Comparison of ENCODE assay signal across 7 mouse cellular contexts in genomic region chr2:163659431-163659830, GRCm38 (mm10). TPM values are rescaled to one million over a fixed set of nuclear protein-coding genes. Genes with fewer than 3 reads are reported as not detected.
DNase-seq lines count a peak whose midpoint lies in the region; ATAC-seq and TF ChIP-seq lines count a peak whose summit lies in the region.

No protein-coding gene starts in this region.

- peak overlapping the region; percentile 94 for H3K4me3 ChIP-seq in spleen, adult 2 months (ENCODE audit: extremely low read depth, insufficient read depth, insufficient read length)
- H3K4me3 ChIP-seq in forebrain, embryonic 10.5 days = peak overlapping the region; percentile 82
- H3K4me3 ChIP-seq in limb, embryonic 12.5 days (replicated peaks) = peak overlapping the region; percentile 81
- H3K4me3 ChIP-seq in stomach, embryonic 14.5 days (ENCODE audit: low read depth, low read length) = peak overlapping the region; percentile 73

- 73% methylated on average over 12 of the region's 12 CpGs for WGBS in spleen, adult 2 months
- 80% methylated on average over 12 of the region's 12 CpGs for WGBS in forebrain, embryonic 10.5 days
- WGBS in limb, embryonic 12.5 days = 75% methylated on average over 12 of the region's 12 CpGs
- WGBS in stomach, embryonic 14.5 days = 79% methylated on average over 12 of the region's 12 CpGs

- TF ChIP-seq POLR2A in spleen, adult 2 months (IDR thresholded peaks at IDR 0.05; ENCODE audit: low read depth, low read length) = no peak

- 0 out of 2 replicates have a peak, but pooled peaks cover 3% of the 10 kb centered on the region for H3K9me3 ChIP-seq in forebrain, embryonic 10.5 days
- no peaks in the 10 kb centered on the region for H3K9me3 ChIP-seq in limb, embryonic 12.5 days
- no peaks in the 10 kb centered on the region for H3K9me3 ChIP-seq in stomach, embryonic 14.5 days (ENCODE audit: control insufficient read depth, low read depth, low read length)

- peaks cover 21% of the 10 kb centered on the region for H3K4me1 ChIP-seq in spleen, adult 2 months (ENCODE audit: control insufficient read depth, insufficient read depth, insufficient read length)
- H3K4me1 ChIP-seq in forebrain, embryonic 10.5 days = peaks cover 36% of the 10 kb centered on the region
- peaks cover 25% of the 10 kb centered on the region for H3K4me1 ChIP-seq in limb, embryonic 12.5 days (replicated peaks)
- peaks cover 7% of the 10 kb centered on the region; the same call in 1 of the 2 replicates for H3K4me1 ChIP-seq in stomach, embryonic 14.5 days (ENCODE audit: control insufficient read depth, insufficient read depth, low read length)

- H3K36me3 ChIP-seq in spleen, adult 2 months (ENCODE audit: control insufficient read depth, insufficient read depth, low read length) = peaks cover 1% of the 10 kb centered on the region; the same call in 1 of the 2 replicates
- H3K36me3 ChIP-seq in forebrain, embryonic 10.5 days (replicated peaks) = peaks cover 12% of the 10 kb centered on the region
- no peaks in the 10 kb centered on the region for H3K36me3 ChIP-seq in limb, embryonic 12.5 days
- H3K36me3 ChIP-seq in stomach, embryonic 14.5 days (ENCODE audit: control insufficient read depth, insufficient read depth, low read length) = no peaks in the 10 kb centered on the region

- H3K27me3 ChIP-seq in spleen, adult 2 months (ENCODE audit: control insufficient read depth, insufficient read depth, low read length) = no peaks in the 10 kb centered on the region
- H3K27me3 ChIP-seq in forebrain, embryonic 10.5 days (ENCODE audit: poor library complexity, severe bottlenecking) = no peaks in the 10 kb centered on the region
- no peaks in the 10 kb centered on the region for H3K27me3 ChIP-seq in limb, embryonic 12.5 days
- no peaks in the 10 kb centered on the region for H3K27me3 ChIP-seq in stomach, embryonic 14.5 days (ENCODE audit: control insufficient read depth, insufficient read depth, low read length)

- peak overlapping the region; percentile 59 for H3K4me2 ChIP-seq in limb, embryonic 12.5 days
- H3K4me2 ChIP-seq in stomach, embryonic 14.5 days (replicated peaks; ENCODE audit: low read depth, low read length) = peak overlapping the region; percentile 57; the same call in 1 of the 2 replicates

- TF ChIP-seq CTCF in spleen, adult 2 months (IDR thresholded peaks at IDR 0.05; ENCODE audit: extremely low read depth, insufficient read depth, insufficient read length, insufficient replicate concordance) = no peak

- peak in 1 of 2 experiments; percentile 35 for DNase-seq in spleen, adult 2 months (ENCODE audit: low read depth in 1 of 2, low spot score in 2 of 2)
- DNase-seq in spleen, postnatal 14 days (ENCODE audit: low spot score in 2 of 2) = no peak
- no peak for DNase-seq in forebrain, embryonic 10.5 days (ENCODE audit: extremely low spot score, low spot score)
- DNase-seq in frontal cortex, adult 2 months (ENCODE audit: extremely low spot score in 1 of 2, low spot score in 1 of 2) = no peak

- no peak for ATAC-seq in limb, embryonic 12.5 days (ENCODE audit: insufficient number of reproducible peaks, insufficient read depth, low FRiP score, low TSS enrichment, low read depth)
- ATAC-seq in stomach, embryonic 14.5 days (ENCODE audit: insufficient number of reproducible peaks, insufficient read depth, low FRiP score, low read depth) = no peak
- no peak for ATAC-seq in activated CD4-positive, CD25-positive, alpha-beta regulatory T cell, adult 4 months

- peak overlapping the region; percentile 95 for H3K27ac ChIP-seq in spleen, adult 2 months (ENCODE audit: insufficient read depth, low read length)
- H3K27ac ChIP-seq in forebrain, embryonic 10.5 days = peak overlapping the region; percentile 96
- peak overlapping the region; percentile 87; the same call in 1 of the 2 replicates for H3K27ac ChIP-seq in limb, embryonic 12.5 days
- H3K27ac ChIP-seq in stomach, embryonic 14.5 days (ENCODE audit: low read length) = no peak overlapping the region

- H3K9ac ChIP-seq in limb, embryonic 12.5 days (replicated peaks) = no peak overlapping the region
- no peak overlapping the region for H3K9ac ChIP-seq in stomach, embryonic 14.5 days (replicated peaks; ENCODE audit: low read depth, low read length)

RNA-seq across cellular contexts. Expression of gene Pkig, which starts 1.2 kb away (rescaled TPM):
- polyA plus RNA-seq in spleen, adult 2 months (2012; rRNA removed) = 138 and 179 TPM in 2 replicates
- polyA plus RNA-seq in forebrain, embryonic 10.5 days (2016; fragmentation: Nextera tagmentation; extraction: Ambion mirVana) = 212 and 215 TPM in 2 replicates
- polyA plus RNA-seq in limb, embryonic 12.5 days (2016; fragmentation: Nextera tagmentation; extraction: Ambion mirVana) = 133 and 135 TPM in 2 replicates
- 105 and 110 TPM in 2 replicates for polyA plus RNA-seq in stomach, embryonic 14.5 days (2014; fragmentation: Nextera tagmentation; extraction: Ambion mirVana)
- 194 and 214 TPM in 2 replicates for polyA plus RNA-seq in frontal cortex, adult 2 months (2012; rRNA removed)
- 1 to 10 TPM; 4.2 to 6.4 TPM for polyA plus RNA-seq in activated CD4-positive, CD25-positive, alpha-beta regulatory T cell, adult 4 months (2017; shearing (Covaris generic))

RNA-seq across cellular contexts. Expression of gene Serinc3, which starts 14.5 kb away (rescaled TPM):
- 400 and 443 TPM in 2 replicates for polyA plus RNA-seq in spleen, adult 2 months (2012; rRNA removed)
- polyA plus RNA-seq in forebrain, embryonic 10.5 days (2016; fragmentation: Nextera tagmentation; extraction: Ambion mirVana) = 22.1 and 24.1 TPM in 2 replicates
- polyA plus RNA-seq in limb, embryonic 12.5 days (2016; fragmentation: Nextera tagmentation; extraction: Ambion mirVana) = 25.4 and 29.0 TPM in 2 replicates
- polyA plus RNA-seq in stomach, embryonic 14.5 days (2014; fragmentation: Nextera tagmentation; extraction: Ambion mirVana) = 46.2 and 52.7 TPM in 2 replicates
- polyA plus RNA-seq in frontal cortex, adult 2 months (2012; rRNA removed) = 167 and 199 TPM in 2 replicates
- polyA plus RNA-seq in activated CD4-positive, CD25-positive, alpha-beta regulatory T cell, adult 4 months (2017; shearing (Covaris generic)) = 100 to 1,000 TPM; 149 to 159 TPM

RNA-seq across cellular contexts. Expression of gene Ttpal, which starts 57.3 kb away (rescaled TPM):
- polyA plus RNA-seq in spleen, adult 2 months (2012; rRNA removed) = 57.9 and 67.7 TPM in 2 replicates
- polyA plus RNA-seq in forebrain, embryonic 10.5 days (2016; fragmentation: Nextera tagmentation; extraction: Ambion mirVana) = 32.3 and 34.5 TPM in 2 replicates
- 47.5 and 48.6 TPM in 2 replicates for polyA plus RNA-seq in limb, embryonic 12.5 days (2016; fragmentation: Nextera tagmentation; extraction: Ambion mirVana)
- 37.3 and 39.6 TPM in 2 replicates for polyA plus RNA-seq in stomach, embryonic 14.5 days (2014; fragmentation: Nextera tagmentation; extraction: Ambion mirVana)
- 44.2 and 47.2 TPM in 2 replicates for polyA plus RNA-seq in frontal cortex, adult 2 months (2012; rRNA removed)
- 10 to 100 TPM; 36.9 to 37.6 TPM for polyA plus RNA-seq in activated CD4-positive, CD25-positive, alpha-beta regulatory T cell, adult 4 months (2017; shearing (Covaris generic))

Comparison
In these comparisons a context has a peak if more than half of its experiments do, and no peak if none do; other contexts are left out.
1. RNA of gene Pkig, which starts 1.2 kb away (polyA plus RNA-seq): 212 to 215 TPM in forebrain, embryonic 10.5 days, 194 to 214 TPM in frontal cortex, adult 2 months, 138 to 179 TPM in spleen, adult 2 months, 133 to 135 TPM in limb, embryonic 12.5 days and 105 to 110 TPM in stomach, embryonic 14.5 days; 4.2 to 6.4 TPM in activated CD4-positive, CD25-positive, alpha-beta regulatory T cell, adult 4 months; every median in the first group is over 10 times any median in the second.
2. Peak in every context shown above with its lines, with median percentiles within 50 percentile points of each other: H3K4me3 ChIP-seq.